Mouse (Mus musculus): ENCODE results near the gene Agxt. TPM values are rescaled to one million over a fixed set of nuclear protein-coding genes. Genes with fewer than 3 reads are reported as not detected.

Gene Agxt
- polyA plus RNA-seq, 1 experiment from 2014 or later: 2.2 TPM

- Histone ChIP-seq H3K4me2 (no peak overlapping the region), H3K27ac (no peak overlapping the region), H3K4me3 (no peak overlapping the region), H3K9ac (no peak overlapping the region), H3K4me1 (no peaks in the 10 kb centered on the region), H3K27me3 (replicated peaks) (no peaks in the 10 kb centered on the region), H3K36me3 (no peaks in the 10 kb centered on the region), H3K9me3 (replicated peaks) (no peaks in the 10 kb centered on the region)
- ATAC-seq: no peak
- 72% methylated on average over 8 of the region's 8 CpGs for WGBS (ENCODE audit: insufficient replicate concordance)
Measured at GRCm38 (mm10) chr1:93158916-93159315, 23.9 kb downstream of the Agxt start.

GRCm38 (mm10) chr1:93159566-93160500, 24.8 kb downstream of the Agxt start:
- H3K27me3 ChIP-seq (replicated peaks): no peaks in the 10 kb centered on the region
- H3K9ac ChIP-seq: no peak overlapping the region
- 66% methylated on average over 21 of the region's 21 CpGs for WGBS (ENCODE audit: insufficient replicate concordance)
- no peaks in the 10 kb centered on the region for H3K9me3 ChIP-seq (replicated peaks)
- no peaks in the 10 kb centered on the region for H3K36me3 ChIP-seq
- H3K4me3 ChIP-seq: no peak overlapping the region
- H3K4me2 ChIP-seq: no peak overlapping the region
- H3K27ac ChIP-seq: no peak overlapping the region
- H3K4me1 ChIP-seq: no peaks in the 10 kb centered on the region
- ATAC-seq: no peak

- H3K9ac ChIP-seq: no peak within 1 kb of the TSS
- H3K27ac ChIP-seq: no peak within 1 kb of the TSS
- H3K9me3 ChIP-seq (replicated peaks): no peaks in the 10 kb centered on the region
- no peaks in the 10 kb centered on the region for H3K36me3 ChIP-seq
- no peak within 1 kb of the TSS for H3K4me3 ChIP-seq
- no peaks in the 10 kb centered on the region for H3K4me1 ChIP-seq
- no peak for ATAC-seq
- H3K27me3 ChIP-seq (replicated peaks): no peaks in the 10 kb centered on the region
- WGBS (ENCODE audit: insufficient replicate concordance): 54% methylated on average over 8 of the region's 8 CpGs
- no peak within 1 kb of the TSS for H3K4me2 ChIP-seq
Measured at GRCm38 (mm10) chr1:93160501-93161133, 25.6 kb downstream of the Agxt start, which contains the start of gene 2310007B03Rik. Gene 2310007B03Rik, minus strand, starts transcription at chr1:93160948.

- H3K36me3 ChIP-seq: no peaks in the 10 kb centered on the region
- no peak for ATAC-seq
- no peaks in the 10 kb centered on the region for H3K9me3 ChIP-seq (replicated peaks)
- WGBS (ENCODE audit: insufficient replicate concordance): 69% methylated on average over 8 of the region's 8 CpGs
- no peak overlapping the region for H3K27ac ChIP-seq
- H3K27me3 ChIP-seq (replicated peaks): no peaks in the 10 kb centered on the region
- H3K4me1 ChIP-seq: no peaks in the 10 kb centered on the region
- H3K9ac ChIP-seq: no peak overlapping the region
- H3K4me2 ChIP-seq: no peak overlapping the region
- H3K4me3 ChIP-seq: no peak overlapping the region
Measured at GRCm38 (mm10) chr1:93161350-93161749, 26.3 kb downstream of the Agxt start.

GRCm38 (mm10) chr1:93161921-93162320, 26.9 kb downstream of the Agxt start:
- Histone ChIP-seq H3K36me3 (no peaks in the 10 kb centered on the region), H3K4me3 (no peak overlapping the region), H3K27me3 (replicated peaks) (no peaks in the 10 kb centered on the region), H3K9ac (no peak overlapping the region), H3K4me2 (no peak overlapping the region), H3K4me1 (no peaks in the 10 kb centered on the region), H3K27ac (no peak overlapping the region), H3K9me3 (replicated peaks) (no peaks in the 10 kb centered on the region)
- 62% methylated on average over 10 of the region's 10 CpGs for WGBS (ENCODE audit: insufficient replicate concordance)
- ATAC-seq: no peak

GRCm38 (mm10) chr1:93162588-93162987, 27.5 kb downstream of the Agxt start:
- Histone ChIP-seq H3K27me3 (replicated peaks) (no peaks in the 10 kb centered on the region), H3K4me3 (no peak overlapping the region), H3K9ac (no peak overlapping the region), H3K4me1 (no peaks in the 10 kb centered on the region), H3K4me2 (no peak overlapping the region), H3K27ac (no peak overlapping the region), H3K9me3 (replicated peaks) (no peaks in the 10 kb centered on the region), H3K36me3 (no peaks in the 10 kb centered on the region)
- ATAC-seq: no peak
- WGBS (ENCODE audit: insufficient replicate concordance): 70% methylated on average over 7 of the region's 7 CpGs

- no peak for ATAC-seq
- 52% methylated on average over 9 of the region's 9 CpGs for WGBS (ENCODE audit: insufficient replicate concordance)
- Histone ChIP-seq H3K4me1 (no peaks in the 10 kb centered on the region), H3K27ac (no peak overlapping the region), H3K4me3 (no peak overlapping the region), H3K9me3 (replicated peaks) (no peaks in the 10 kb centered on the region), H3K4me2 (no peak overlapping the region), H3K9ac (no peak overlapping the region), H3K36me3 (no peaks in the 10 kb centered on the region), H3K27me3 (replicated peaks) (0 out of 2 replicates have a peak, but pooled peaks cover 3% of the 10 kb centered on the region)
Measured at GRCm38 (mm10) chr1:93165447-93165846, 30.4 kb downstream of the Agxt start.

GRCm38 (mm10) chr1:93166346-93167079, 31.5 kb downstream of the Agxt start:
- Histone ChIP-seq H3K36me3 (no peaks in the 10 kb centered on the region), H3K4me2 (no peak overlapping the region), H3K9ac (no peak overlapping the region), H3K9me3 (replicated peaks) (no peaks in the 10 kb centered on the region), H3K4me1 (no peaks in the 10 kb centered on the region), H3K27ac (no peak overlapping the region), H3K27me3 (replicated peaks) (0 out of 2 replicates have a peak, but pooled peaks cover 3% of the 10 kb centered on the region), H3K4me3 (no peak overlapping the region)
- WGBS (ENCODE audit: insufficient replicate concordance): 66% methylated on average over 11 of the region's 11 CpGs
- ATAC-seq: 0 out of 2 replicates have a peak, but pooled peaks have one; percentile 9

- Histone ChIP-seq H3K27me3 (replicated peaks) (0 out of 2 replicates have a peak, but pooled peaks cover 3% of the 10 kb centered on the region), H3K4me3 (no peak within 1 kb of the TSS), H3K4me1 (no peaks in the 10 kb centered on the region), H3K4me2 (no peak within 1 kb of the TSS), H3K9ac (no peak within 1 kb of the TSS), H3K36me3 (no peaks in the 10 kb centered on the region), H3K9me3 (replicated peaks) (no peaks in the 10 kb centered on the region), H3K27ac (no peak within 1 kb of the TSS)
- 50% methylated on average over 10 of the region's 10 CpGs for WGBS (ENCODE audit: insufficient replicate concordance)
- ATAC-seq: no peak
Measured at GRCm38 (mm10) chr1:93168295-93168775, 33.3 kb downstream of the Agxt start, which contains the start of gene Crocc2. Gene Crocc2, plus strand, starts transcription at chr1:93168725.

GRCm38 (mm10) chr1:93173665-93174064, 38.6 kb downstream of the Agxt start:
- H3K4me3 ChIP-seq: no peak overlapping the region
- no peak overlapping the region for H3K9ac ChIP-seq
- no peaks in the 10 kb centered on the region for H3K9me3 ChIP-seq (replicated peaks)
- H3K4me2 ChIP-seq: no peak overlapping the region
- no peak overlapping the region for H3K27ac ChIP-seq
- H3K4me1 ChIP-seq: 0 out of 2 replicates have a peak, but pooled peaks cover 5% of the 10 kb centered on the region
- no peaks in the 10 kb centered on the region for H3K36me3 ChIP-seq
- WGBS (ENCODE audit: insufficient replicate concordance): 54% methylated on average over 4 of the region's 4 CpGs
- ATAC-seq: no peak
- peaks cover 49% of the 10 kb centered on the region for H3K27me3 ChIP-seq (replicated peaks)

- Histone ChIP-seq H3K36me3 (no peaks in the 10 kb centered on the region), H3K4me2 (no peak overlapping the region), H3K4me3 (no peak overlapping the region), H3K4me1 (0 out of 2 replicates have a peak, but pooled peaks cover 5% of the 10 kb centered on the region), H3K9me3 (replicated peaks) (no peaks in the 10 kb centered on the region), H3K27ac (no peak overlapping the region), H3K27me3 (replicated peaks) (peaks cover 48% of the 10 kb centered on the region), H3K9ac (no peak overlapping the region)
- 0 out of 2 replicates have a peak, but pooled peaks have one; percentile 46 for ATAC-seq
- 4% methylated on average over 4 of the region's 4 CpGs for WGBS (ENCODE audit: insufficient replicate concordance)
Measured at GRCm38 (mm10) chr1:93174399-93174798, 39.4 kb downstream of the Agxt start.
